Mouse (Mus musculus) inflammation-experienced regulatory T-cells (primary cell): ENCODE data around the gene Plppr4. TPM values are rescaled to one million over a fixed set of nuclear protein-coding genes. Genes with fewer than 3 reads are reported as not detected.

Experiments
- polyA plus RNA-seq, 2 experiments: library from polyadenylated mRNA; unstranded; fragments of 100-300 nt; shearing (Covaris generic); gene quantifications; one replicate each; pipeline ENCODE4 v1.2.1; 2017

The Plppr4 gene
- polyA plus RNA-seq, result not detected

DNA sequence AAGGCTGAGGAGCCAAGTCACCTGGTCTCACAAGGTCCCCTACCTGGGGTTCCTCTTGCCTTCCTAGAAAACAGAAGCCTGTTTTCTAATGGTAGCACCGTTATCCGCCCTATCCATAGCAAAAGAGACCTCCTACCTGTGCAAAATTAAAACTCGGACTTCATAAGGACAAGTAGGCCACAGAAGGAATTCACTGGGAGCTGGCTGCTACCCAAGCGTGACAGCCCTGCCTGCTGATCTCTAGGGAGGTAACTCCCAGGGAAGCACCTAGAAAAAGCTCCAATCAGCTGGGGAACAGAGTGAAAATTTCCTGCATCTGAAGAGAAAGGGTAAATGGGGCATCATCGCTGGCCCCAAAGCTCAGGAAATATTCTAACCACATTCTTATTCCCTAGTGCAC, at the start of gene Plppr4:
Gene Plppr4 (minus strand): TSS at position 349 of the 400 bp plus-strand sequence.

Other genes starting within 250 kb of the Plppr4 start
- under 1 TPM in 1 of 2 experiments, not detected in 1; 0.43 TPM for gene Plppr5, start 214.0 kb upstream of the Plppr4 start, polyA plus RNA-seq